Mouse (Mus musculus) C2C12 (cell line): ENCODE data around the gene Mrln.

Source experiments
- CTCF ChIP-seq: IDR thresholded peaks from one replicate; pipeline ENCODE4 v1.5.1; 2011; ENCODE audit not compliant: control insufficient read depth, insufficient read depth, insufficient read length
- MYOD1 ChIP-seq: IDR thresholded peaks from one replicate; pipeline ENCODE4 v1.6.1; 2011; ENCODE audit warnings: low read depth; ENCODE audit not compliant: control insufficient read depth, insufficient read length

GRCm38 (mm10) chr10:70246076-70246475, 41.6 kb downstream of the Mrln start:
- TF ChIP-seq CTCF (no peak), MYOD1 (no peak)
